Mouse (Mus musculus) forelimb bud, embryonic 11.5 days (tissue): ENCODE results near the gene 1810013L24Rik.

ENCODE experiments used
- DNase-seq: peaks from one replicate; pipeline ENCODE4 v3.0.0-alpha.2; 2012; ENCODE audit warnings: low read depth, low spot score

Gene 1810013L24Rik

GRCm38 (mm10) chr16:8895301-8895700 is 65.4 kb downstream of the 1810013L24Rik start:
- DNase-seq, result no peak

GRCm38 (mm10) chr16:8906115-8906514 is 76.2 kb downstream of the 1810013L24Rik start:
- DNase-seq, result peak; percentile 8
